Mouse (Mus musculus): Measurements from ENCODE around the gene A1cf. TPM values are rescaled to one million over a fixed set of nuclear protein-coding genes. Genes with fewer than 3 reads are reported as not detected.

Gene A1cf
- not detected for polyA plus RNA-seq (2017; shearing (Covaris generic))

GRCm38 (mm10) chr19:31868521-31868920 lies at the start of gene A1cf:
Gene A1cf, plus strand, starts transcription at chr19:31868764.

Other genes starting within 250 kb of the A1cf start
- 0.53 TPM for gene Prkg1, start 103.7 kb upstream of the A1cf start, polyA plus RNA-seq (2017; shearing (Covaris generic))
- 0.40 TPM for gene Asah2, start 239.4 kb downstream of the A1cf start, polyA plus RNA-seq (2017; shearing (Covaris generic))